Mouse (Mus musculus) intestine, postnatal 0 days (tissue): ENCODE measurements at regions not wholly inside any gene's neighbourhood (a gene's known extent, or its start where the extent isn't known, plus 50 kb on each side); places are given as distances from the start of the nearest gene placed in this dataset.

Experiments
- ATAC-seq: fragments of 200-750 bp; cut with Nextera tagmentation; 2 replicates; pipeline ENCODE4 v1.8.0; 2017; ENCODE audit warnings: mild to moderate bottlenecking, moderate TSS enrichment, moderate library complexity
- H3K27ac ChIP-seq: fragments of 300-500 bp; sonication (generic); 2 replicates; pipeline ENCODE4 v1.5.1; 2014; ENCODE audit warnings: mild to moderate bottlenecking, low read depth, low read length, moderate library complexity
- H3K27me3 ChIP-seq: fragments of 300-500 bp; sonication (generic); replicated peaks from 2 replicates; pipeline ENCODE4 v1.6.1; 2014; ENCODE audit warnings: low read length, mixed read lengths; ENCODE audit not compliant: control insufficient read depth, insufficient read depth
- H3K36me3 ChIP-seq: fragments of 300-500 bp; sonication (generic); 2 replicates; pipeline ENCODE4 v1.6.1; 2014; ENCODE audit warnings: mild to moderate bottlenecking, moderate library complexity; ENCODE audit not compliant: control insufficient read depth, insufficient read depth
- H3K4me1 ChIP-seq: fragments of 300-500 bp; sonication (generic); replicated peaks from 2 replicates; pipeline ENCODE4 v1.6.1; 2014; ENCODE audit warnings: antibody characterized with exemption, low read length, mixed read lengths; ENCODE audit not compliant: control insufficient read depth, insufficient read depth
- H3K4me2 ChIP-seq: fragments of 300-500 bp; sonication (generic); replicated peaks from 2 replicates; pipeline ENCODE4 v1.6.1; 2014; ENCODE audit warnings: low read depth, mild to moderate bottlenecking, moderate library complexity
- H3K4me3 ChIP-seq: fragments of 300-500 bp; sonication (generic); 2 replicates; pipeline ENCODE4 v1.5.1; 2014; ENCODE audit warnings: low read depth, low read length
- H3K9ac ChIP-seq: fragments of 300-500 bp; sonication (generic); 2 replicates; pipeline ENCODE4 v1.6.1; 2014; ENCODE audit warnings: mild to moderate bottlenecking, low read depth, low read length
- H3K9me3 ChIP-seq: fragments of 300-500 bp; sonication (generic); 2 replicates; pipeline ENCODE4 v1.6.1; 2016; ENCODE audit warnings: mixed run types; ENCODE audit not compliant: control insufficient read depth
- CTCF ChIP-seq: sonication (generic); IDR thresholded peaks from 2 replicates; pipeline ENCODE4 v1.5.1; 2016; ENCODE audit warnings: low read depth, mild to moderate bottlenecking, control low read depth, antibody characterized with exemption, moderate library complexity
- WGBS: fragments of 180-500 bp; shearing (Covaris S2); extraction: QIAGEN DNeasy Blood & Tissue Kit; methylation state at CpG from one replicate; pipeline ENCODE4 v1.1.7; 2014; 5-methylcytosine and 5-hydroxymethylcytosine counted together

DNA sequence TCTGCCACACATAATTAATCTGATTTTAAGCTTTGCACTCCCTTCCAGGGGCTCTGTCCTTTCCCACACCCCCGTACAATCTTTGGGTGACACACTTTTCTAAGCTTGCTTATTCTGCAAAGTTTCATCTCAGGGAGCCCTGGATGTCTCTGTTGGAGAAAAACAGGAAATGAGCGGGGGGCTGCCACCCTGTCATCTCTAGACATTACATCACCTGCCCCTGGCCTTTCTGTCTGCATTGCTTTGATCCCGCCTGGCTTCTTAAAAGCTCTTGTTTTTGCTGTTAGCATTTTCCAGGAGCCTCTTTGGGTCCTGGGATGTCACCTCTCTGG, 180.2 kb upstream of the Map1b start:
- Histone ChIP-seq H3K9ac (no peak overlapping the region), H3K9me3 (no peaks in the 10 kb centered on the region), H3K27me3 (no peaks in the 10 kb centered on the region), H3K4me1 (0 out of 2 replicates have a peak, but pooled peaks cover 2% of the 10 kb centered on the region), H3K4me2 (no peak overlapping the region), H3K4me3 (no peak overlapping the region), H3K27ac (no peak overlapping the region), H3K36me3 (no peaks in the 10 kb centered on the region)
- 49% methylated on average over 3 of the region's 3 CpGs for WGBS
- no peak for TF ChIP-seq CTCF
- no peak for ATAC-seq

DNA sequence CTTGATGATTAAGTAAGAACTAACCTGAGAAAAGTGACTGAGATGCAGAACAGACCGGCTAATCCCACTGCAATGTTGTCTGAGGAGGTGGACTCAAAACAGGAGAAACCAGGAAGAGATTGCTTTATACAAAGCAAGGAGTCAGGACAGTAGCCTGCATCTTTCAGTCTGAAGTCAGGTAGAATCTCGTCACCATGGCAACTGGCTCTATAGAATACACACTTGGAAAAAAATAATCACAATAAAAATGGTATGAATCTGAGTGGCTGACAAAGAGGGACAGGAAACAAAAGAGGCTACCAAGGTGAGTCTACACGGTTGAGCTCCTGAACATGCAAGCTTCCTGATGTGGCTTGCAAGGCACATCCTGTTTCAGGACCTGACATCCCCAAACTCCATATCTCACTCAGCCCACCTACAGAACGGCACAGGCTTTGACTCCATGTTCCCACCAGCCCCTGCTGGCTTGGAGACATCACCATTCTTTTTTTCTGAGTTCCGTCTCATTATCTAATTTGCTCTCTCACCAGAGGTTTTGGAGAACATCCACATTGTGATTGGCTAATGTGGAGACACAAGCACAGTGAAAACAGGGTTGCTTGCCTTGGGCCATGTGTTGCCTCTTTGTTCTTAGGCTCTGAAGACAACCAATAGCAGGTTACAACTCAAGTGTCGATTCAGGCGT, 179.7 kb upstream of the Map1b start:
- H3K4me3 ChIP-seq: no peak overlapping the region
- 71% methylated on average over 7 of the region's 7 CpGs for WGBS
- no peaks in the 10 kb centered on the region for H3K4me1 ChIP-seq
- H3K27ac ChIP-seq: no peak overlapping the region
- H3K27me3 ChIP-seq: no peaks in the 10 kb centered on the region
- no peak overlapping the region for H3K4me2 ChIP-seq
- H3K9ac ChIP-seq: no peak overlapping the region
- no peak for TF ChIP-seq CTCF
- no peaks in the 10 kb centered on the region for H3K36me3 ChIP-seq
- ATAC-seq: no peak
- no peaks in the 10 kb centered on the region for H3K9me3 ChIP-seq

- Histone ChIP-seq H3K9me3 (no peaks in the 10 kb centered on the region), H3K4me1 (no peaks in the 10 kb centered on the region), H3K27ac (no peak overlapping the region), H3K9ac (no peak overlapping the region), H3K36me3 (no peaks in the 10 kb centered on the region), H3K27me3 (no peaks in the 10 kb centered on the region), H3K4me2 (no peak overlapping the region), H3K4me3 (no peak overlapping the region)
- no peak for ATAC-seq
- WGBS: 69% methylated on average over 3 of the region's 3 CpGs
- no peak for TF ChIP-seq CTCF
Observed at GRCm38 (mm10) chr13:99679934-99680333, 163.6 kb upstream of the Map1b start.

GRCm38 (mm10) chr13:99679430-99679829, 163.1 kb upstream of the Map1b start:
- Histone ChIP-seq H3K4me1 (no peaks in the 10 kb centered on the region), H3K27ac (no peak overlapping the region)

GRCm38 (mm10) chr13:99676393-99676792, 160.1 kb upstream of the Map1b start:
- Histone ChIP-seq H3K27ac (no peak overlapping the region), H3K36me3 (no peaks in the 10 kb centered on the region), H3K27me3 (no peaks in the 10 kb centered on the region), H3K9me3 (no peaks in the 10 kb centered on the region), H3K4me2 (no peak overlapping the region), H3K4me1 (no peaks in the 10 kb centered on the region), H3K9ac (no peak overlapping the region), H3K4me3 (no peak overlapping the region)
- ATAC-seq: no peak
- TF ChIP-seq CTCF: no peak
- 0% methylated on average over 1 of the region's 1 CpGs for WGBS

More at GRCm38 (mm10) chr13:99679430-99679829, 163.1 kb upstream of the Map1b start:
- Histone ChIP-seq H3K4me3 (no peak overlapping the region), H3K9ac (no peak overlapping the region), H3K4me2 (no peak overlapping the region), H3K9me3 (no peaks in the 10 kb centered on the region), H3K27me3 (no peaks in the 10 kb centered on the region), H3K36me3 (no peaks in the 10 kb centered on the region)
- 16% methylated on average over 2 of the region's 2 CpGs for WGBS
- ATAC-seq: no peak
- TF ChIP-seq CTCF: no peak

- no peaks in the 10 kb centered on the region for H3K36me3 ChIP-seq
- H3K27me3 ChIP-seq: no peaks in the 10 kb centered on the region
- TF ChIP-seq CTCF: no peak
- WGBS: 67% methylated on average over 5 of the region's 5 CpGs
- no peaks in the 10 kb centered on the region for H3K9me3 ChIP-seq
- ATAC-seq: no peak
- no peak overlapping the region for H3K4me3 ChIP-seq
- no peak overlapping the region for H3K4me2 ChIP-seq
- no peaks in the 10 kb centered on the region for H3K4me1 ChIP-seq
- no peak overlapping the region for H3K27ac ChIP-seq
- H3K9ac ChIP-seq: no peak overlapping the region
Observed at GRCm38 (mm10) chr13:99675951-99676350, 159.6 kb upstream of the Map1b start.

- H3K36me3 ChIP-seq: no peaks in the 10 kb centered on the region
- 78% methylated on average over 1 of the region's 1 CpGs for WGBS
- no peak overlapping the region for H3K27ac ChIP-seq
- no peak overlapping the region for H3K4me3 ChIP-seq
- no peak overlapping the region for H3K9ac ChIP-seq
- no peaks in the 10 kb centered on the region for H3K27me3 ChIP-seq
- H3K4me2 ChIP-seq: no peak overlapping the region
- TF ChIP-seq CTCF: no peak
- ATAC-seq: no peak
- no peaks in the 10 kb centered on the region for H3K9me3 ChIP-seq
- no peaks in the 10 kb centered on the region for H3K4me1 ChIP-seq
Observed at GRCm38 (mm10) chr13:99672714-99673113, 156.4 kb upstream of the Map1b start.
